Mouse (Mus musculus) limb, embryonic 12.5 days (tissue): ENCODE data around the gene Lrrc36. TPM values are rescaled to one million over a fixed set of nuclear protein-coding genes. Genes with fewer than 3 reads are reported as not detected.

Source experiments
- ATAC-seq: fragments of 200-750 bp; cut with Nextera tagmentation; 2 replicates; pipeline ENCODE4 v1.8.0; 2017; ENCODE audit warnings: low read depth, moderate TSS enrichment; ENCODE audit not compliant: insufficient number of reproducible peaks, insufficient read depth, low FRiP score, low TSS enrichment
- H3K27ac ChIP-seq: fragments of 300-500 bp; sonication (generic); 2 replicates; pipeline ENCODE4 v1.5.1; 2016; ENCODE audit warnings: mild to moderate bottlenecking, moderate library complexity
- H3K27me3 ChIP-seq: fragments of 300-500 bp; sonication (generic); 2 replicates; pipeline ENCODE4 v1.6.1; 2016; ENCODE audit warnings: mild to moderate bottlenecking, moderate library complexity
- H3K36me3 ChIP-seq: fragments of 300-500 bp; sonication (generic); 2 replicates; pipeline ENCODE4 v1.6.1; 2016; ENCODE audit warnings: mild to moderate bottlenecking, moderate library complexity
- H3K4me1 ChIP-seq: fragments of 300-500 bp; sonication (generic); replicated peaks from 2 replicates; pipeline ENCODE4 v1.6.1; 2016
- H3K4me2 ChIP-seq: fragments of 300-500 bp; sonication (generic); 2 replicates; pipeline ENCODE4 v1.6.1; 2016; ENCODE audit warnings: mild to moderate bottlenecking, moderate library complexity
- H3K4me3 ChIP-seq: fragments of 300-500 bp; sonication (generic); replicated peaks from 2 replicates; pipeline ENCODE4 v1.5.1; 2016; ENCODE audit warnings: mild to moderate bottlenecking
- H3K9ac ChIP-seq: fragments of 300-500 bp; sonication (generic); replicated peaks from 2 replicates; pipeline ENCODE4 v1.6.1; 2016; ENCODE audit warnings: mild to moderate bottlenecking, moderate library complexity
- H3K9me3 ChIP-seq: fragments of 300-500 bp; sonication (generic); 2 replicates; pipeline ENCODE4 v1.6.1; 2016; ENCODE audit warnings: mild to moderate bottlenecking, moderate library complexity
- WGBS: fragments of 180-500 bp; shearing (Covaris S2); methylation state at CpG from one replicate; pipeline ENCODE4 v1.1.7; 2016; 5-methylcytosine and 5-hydroxymethylcytosine counted together
- polyA plus RNA-seq: library from polyadenylated mRNA; unstranded; fragments of >200 nt; fragmentation: Nextera tagmentation; extraction: Ambion mirVana; gene quantifications from 2 replicates; pipeline ENCODE4 v1.2.1, GENCODE M21; 2016

Gene Lrrc36
- polyA plus RNA-seq, 1 experiment from 2014 or later = 0.39 TPM

DNA sequence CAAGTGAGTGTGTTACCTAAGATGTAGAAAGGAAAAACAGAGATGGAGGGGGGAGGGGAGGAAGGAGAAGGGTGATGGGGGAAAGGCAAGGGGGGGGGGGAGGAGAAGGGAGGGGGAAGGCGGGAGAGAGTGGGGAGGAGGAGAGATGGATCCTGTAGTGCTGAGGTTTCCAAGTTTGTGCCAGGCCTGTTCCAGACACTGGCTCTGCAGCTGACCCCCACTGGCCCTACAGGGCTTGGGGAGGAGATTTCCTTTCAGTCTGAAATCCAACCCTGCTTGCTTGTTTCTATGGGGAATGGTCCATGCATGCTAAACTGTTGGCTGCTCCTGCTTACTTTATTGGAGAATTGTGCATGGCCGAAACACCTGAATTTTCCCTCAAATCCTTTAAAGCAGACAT, 95.4 kb downstream of the Lrrc36 start:
- Histone ChIP-seq H3K27me3 (no peaks in the 10 kb centered on the region), H3K27ac (peak overlapping the region; percentile 94), H3K36me3 (no peaks in the 10 kb centered on the region), H3K4me2 (peak overlapping the region; percentile 36), H3K4me3 (no peak overlapping the region), H3K9ac (no peak overlapping the region), H3K4me1 (peaks cover 45% of the 10 kb centered on the region), H3K9me3 (no peaks in the 10 kb centered on the region)
- peak; percentile 29; the same call in 1 of the 2 replicates for ATAC-seq
- WGBS = 30% methylated on average over 2 of the region's 2 CpGs

DNA sequence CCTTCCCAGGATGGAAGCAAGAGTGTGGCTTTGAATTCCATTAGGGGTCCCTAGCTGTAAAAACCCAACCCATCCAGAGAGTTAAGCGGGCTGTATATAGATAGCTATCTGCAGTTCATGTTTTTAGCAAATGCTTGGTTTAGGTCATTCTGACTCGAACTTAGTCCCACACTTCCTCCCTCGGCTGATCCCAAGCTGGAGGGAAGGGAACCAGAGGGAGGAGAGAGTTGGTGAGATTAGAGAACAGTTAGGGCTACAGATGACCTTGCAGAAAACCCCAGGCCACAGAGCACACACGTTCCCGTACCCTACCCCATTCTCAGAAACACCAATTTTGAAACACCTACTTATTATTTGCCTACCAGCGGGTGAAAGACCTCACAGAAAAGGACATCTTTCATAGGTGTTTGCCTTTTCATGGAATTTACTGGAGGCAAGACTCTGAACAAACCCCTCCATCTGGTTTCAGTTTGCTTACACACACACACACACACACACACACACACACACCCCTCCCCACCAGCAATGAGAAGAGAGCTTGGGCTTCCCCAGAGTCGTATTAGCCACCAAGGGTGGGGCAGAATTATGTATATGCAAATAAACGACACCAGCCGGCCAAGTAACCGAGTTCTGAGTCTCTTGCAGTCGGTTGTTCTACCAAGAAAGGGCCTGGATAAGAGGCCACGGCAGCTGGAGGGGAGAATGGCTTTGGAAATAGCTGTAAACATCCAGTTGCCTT, 96.8 kb downstream of the Lrrc36 start:
- WGBS = 22% methylated on average over 12 of the region's 12 CpGs
- Histone ChIP-seq H3K4me1 (peaks cover 55% of the 10 kb centered on the region), H3K9ac (no peak overlapping the region), H3K4me3 (no peak overlapping the region), H3K27me3 (peaks cover 1% of the 10 kb centered on the region; the same call in 1 of the 2 replicates), H3K4me2 (peak overlapping the region; percentile 36), H3K9me3 (no peaks in the 10 kb centered on the region), H3K36me3 (no peaks in the 10 kb centered on the region), H3K27ac (peak overlapping the region; percentile 94)
- ATAC-seq = no peak

Other genes starting within 250 kb of the Lrrc36 start
- 108 and 109 TPM in 2 replicates for gene Cbfb, start 242.9 kb upstream of the Lrrc36 start, polyA plus RNA-seq
- 25.9 and 27.2 TPM in 2 replicates for gene D230025D16Rik, start 188.4 kb upstream of the Lrrc36 start, polyA plus RNA-seq
- 5.9 and 6.8 TPM in 2 replicates for gene B3gnt9, start 158.4 kb upstream of the Lrrc36 start, polyA plus RNA-seq
- gene Tradd, start 149.0 kb upstream of the Lrrc36 start, polyA plus RNA-seq = 16.0 and 16.6 TPM in 2 replicates
- gene Fbxl8, start 148.9 kb upstream of the Lrrc36 start, polyA plus RNA-seq = 1.7 and 1.9 TPM in 2 replicates
- 0.13 and 0.18 TPM in 2 replicates for gene Hsf4, start 143.8 kb upstream of the Lrrc36 start, polyA plus RNA-seq
- gene Nol3, start 137.4 kb upstream of the Lrrc36 start, polyA plus RNA-seq = 1.6 TPM in 2 replicates
- 15.6 and 19.6 TPM in 2 replicates for gene 4931428F04Rik, start 123.7 kb upstream of the Lrrc36 start, polyA plus RNA-seq
- gene Exoc3l, start 117.5 kb upstream of the Lrrc36 start, polyA plus RNA-seq = 10.0 and 10.2 TPM in 2 replicates
- gene E2f4, start 115.9 kb upstream of the Lrrc36 start, polyA plus RNA-seq = 75.6 and 91.3 TPM in 2 replicates
- gene Elmo3, start 108.0 kb upstream of the Lrrc36 start, polyA plus RNA-seq = 4.3 and 4.4 TPM in 2 replicates
- gene Lrrc29, start 87.3 kb upstream of the Lrrc36 start, polyA plus RNA-seq = 1.5 TPM in 2 replicates
- 95.6 and 109 TPM in 2 replicates for gene Tmem208, start 87.2 kb upstream of the Lrrc36 start, polyA plus RNA-seq
- gene Fhod1, start 65.6 kb upstream of the Lrrc36 start, polyA plus RNA-seq = 1.6 and 2.3 TPM in 2 replicates
- gene Slc9a5, start 64.7 kb upstream of the Lrrc36 start, polyA plus RNA-seq = 7.0 and 7.6 TPM in 2 replicates
- 0.72 and 0.80 TPM in 2 replicates for gene Plekhg4, start 40.3 kb upstream of the Lrrc36 start, polyA plus RNA-seq
- gene Kctd19, start 69 bp upstream of the Lrrc36 start, polyA plus RNA-seq = not detected in 2 replicates
- 25.3 and 28.9 TPM in 2 replicates for gene Tppp3, start 58.0 kb downstream of the Lrrc36 start, polyA plus RNA-seq
- 34.8 and 36.9 TPM in 2 replicates for gene Zdhhc1, start 83.3 kb downstream of the Lrrc36 start, polyA plus RNA-seq
- 28.2 and 30.6 TPM in 2 replicates for gene Hsd11b2, start 105.2 kb downstream of the Lrrc36 start, polyA plus RNA-seq
- gene Atp6v0d1, start 152.5 kb downstream of the Lrrc36 start, polyA plus RNA-seq = 60.5 and 61.5 TPM in 2 replicates
- gene Ripor1, start 191.7 kb downstream of the Lrrc36 start, polyA plus RNA-seq = 11.3 and 16.8 TPM in 2 replicates
- gene Ctcf, start 223.0 kb downstream of the Lrrc36 start, polyA plus RNA-seq = 149 and 160 TPM in 2 replicates
- 0.97 and 1.4 TPM in 2 replicates for gene Agrp, start 223.8 kb downstream of the Lrrc36 start, polyA plus RNA-seq